Mouse (Mus musculus) frontal cortex, postnatal 36 days (tissue): Measurements from ENCODE around the gene Brinp3.
"Not testable (repeated sequence)": the region's sequence is repeated elsewhere in the genome, so short reads cannot be mapped to it uniquely, and the experiment has no call there.

Experiments used
- DNase-seq, 2 experiments: peaks; one replicate each; pipeline ENCODE4 v3.0.0; 2022; ENCODE audit warnings: low spot score in 2 of 2

Gene Brinp3

GRCm38 (mm10) chr1:146494681-146495331, at the start of gene Brinp3:
TSS of gene Brinp3 (plus strand) at chr1:146494760.
- DNase-seq, result peak; percentile 53 to 57

- peak in 1 of 2 experiments; percentile 56 for DNase-seq
Measured at GRCm38 (mm10) chr1:146494221-146494620, 339 bp upstream of the Brinp3 start.

- DNase-seq, result peak in 1 of 2 experiments; percentile 42
Measured at GRCm38 (mm10) chr1:146495386-146495785, 826 bp downstream of the Brinp3 start.

GRCm38 (mm10) chr1:146497381-146498081, 3.0 kb downstream of the Brinp3 start:
- peak; percentile 54 to 58 for DNase-seq

- DNase-seq, result peak; percentile 59 to 65
Measured at GRCm38 (mm10) chr1:146498085-146498779, 3.7 kb downstream of the Brinp3 start.

- no peak for DNase-seq
Measured at GRCm38 (mm10) chr1:146498780-146499114, 4.2 kb downstream of the Brinp3 start.

GRCm38 (mm10) chr1:146515377-146515776, 20.8 kb downstream of the Brinp3 start:
- DNase-seq, result no peak

GRCm38 (mm10) chr1:146523727-146524573, 29.4 kb downstream of the Brinp3 start:
- DNase-seq, result no peak

- DNase-seq, result no peak
Measured at GRCm38 (mm10) chr1:146528572-146528971, 34.0 kb downstream of the Brinp3 start.

GRCm38 (mm10) chr1:146546847-146547428, 52.4 kb downstream of the Brinp3 start:
- DNase-seq, result peak in 1 of 2 experiments; percentile 25

GRCm38 (mm10) chr1:146556982-146557381, 62.4 kb downstream of the Brinp3 start:
- no peak for DNase-seq

- no peak for DNase-seq
Measured at GRCm38 (mm10) chr1:146562144-146562543, 67.6 kb downstream of the Brinp3 start.

GRCm38 (mm10) chr1:146584181-146584580, 89.6 kb downstream of the Brinp3 start:
- no peak for DNase-seq

- no peak for DNase-seq
Measured at GRCm38 (mm10) chr1:146632895-146633294, 138.3 kb downstream of the Brinp3 start.

GRCm38 (mm10) chr1:146657214-146657613, 162.7 kb downstream of the Brinp3 start:
- no peak for DNase-seq

- no peak for DNase-seq
Measured at GRCm38 (mm10) chr1:146700724-146701123, 206.2 kb downstream of the Brinp3 start.

- no peak for DNase-seq
Measured at GRCm38 (mm10) chr1:146719556-146719955, 225.0 kb downstream of the Brinp3 start.

- DNase-seq, result not testable (repeated sequence)
Measured at GRCm38 (mm10) chr1:146724784-146725513, 230.4 kb downstream of the Brinp3 start.

- no peak for DNase-seq
Measured at GRCm38 (mm10) chr1:146751066-146751465, 256.5 kb downstream of the Brinp3 start.

- no peak for DNase-seq
Measured at GRCm38 (mm10) chr1:146783259-146783658, 288.7 kb downstream of the Brinp3 start.

GRCm38 (mm10) chr1:146787236-146787635, 292.7 kb downstream of the Brinp3 start:
- DNase-seq, result no peak
